Mouse (Mus musculus): ENCODE results near the gene Gm49369. TPM values are rescaled to one million over a fixed set of nuclear protein-coding genes. Genes with fewer than 3 reads are reported as not detected.

Gm49369 gene
- total RNA-seq, 1 experiment = 17.8 TPM

DNA sequence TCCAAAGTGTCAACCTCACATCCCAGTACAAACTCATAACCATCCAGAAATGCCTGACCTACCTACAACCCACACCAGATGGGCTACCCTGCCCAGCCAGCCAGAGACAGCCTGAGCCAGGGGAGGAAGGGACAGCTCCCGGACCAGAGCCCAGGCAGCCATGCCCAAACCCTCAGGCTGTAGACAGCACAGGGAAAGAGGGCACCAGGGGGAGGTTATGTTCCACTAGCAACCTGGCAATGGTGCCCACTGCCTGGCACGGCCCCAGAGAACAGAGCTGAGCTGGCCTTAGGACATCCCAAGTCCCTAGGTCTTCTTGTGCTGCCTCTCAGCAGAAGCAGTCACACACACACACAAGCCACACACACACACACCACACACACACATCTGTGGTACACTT is 13.6 kb downstream of the Gm49369 start:
- H3K27ac ChIP-seq (ENCODE audit: insufficient read depth, low read depth, low read length, poor library complexity, severe bottlenecking) = no peak overlapping the region
- no peak for TF ChIP-seq HCFC1 (IDR thresholded peaks at IDR 0.05; ENCODE audit: borderline replicate concordance, insufficient read depth, low read length)
- no peak for TF ChIP-seq ZC3H11A (IDR thresholded peaks at IDR 0.05; ENCODE audit: borderline replicate concordance, low read depth, low read length)
- no peak overlapping the region for H3K9ac ChIP-seq (ENCODE audit: insufficient read depth, low read depth, low read length, poor library complexity, severe bottlenecking)
- H3K9me3 ChIP-seq (ENCODE audit: control insufficient read depth, insufficient read depth, low read depth, low read length) = no peaks in the 10 kb centered on the region
- H3K4me1 ChIP-seq (ENCODE audit: control insufficient read depth in 2 of 2, insufficient read depth in 2 of 2, low read length in 2 of 2, poor library complexity in 1 of 2) = peaks cover 0 to 2% of the 10 kb centered on the region in 2 experiments; a peak in 2 of 4 replicates
- no peak for DNase-seq (ENCODE audit: low read depth, low spot score)
- H3K4me3 ChIP-seq (ENCODE audit: insufficient read depth in 1 of 2, low read depth in 1 of 2, low read length in 2 of 2, poor library complexity in 1 of 2, severe bottlenecking in 1 of 2) = no peak overlapping the region
- no peaks in the 10 kb centered on the region for H3K36me3 ChIP-seq (ENCODE audit: control insufficient read depth, insufficient read depth, low read length, poor library complexity, severe bottlenecking)
- in situ Hi-C loops (cut with MboI; ENCODE audit: low sequenced_read_pairs in 2 of 2, unreplicated experiment in 2 of 2) = no loop called here

DNA sequence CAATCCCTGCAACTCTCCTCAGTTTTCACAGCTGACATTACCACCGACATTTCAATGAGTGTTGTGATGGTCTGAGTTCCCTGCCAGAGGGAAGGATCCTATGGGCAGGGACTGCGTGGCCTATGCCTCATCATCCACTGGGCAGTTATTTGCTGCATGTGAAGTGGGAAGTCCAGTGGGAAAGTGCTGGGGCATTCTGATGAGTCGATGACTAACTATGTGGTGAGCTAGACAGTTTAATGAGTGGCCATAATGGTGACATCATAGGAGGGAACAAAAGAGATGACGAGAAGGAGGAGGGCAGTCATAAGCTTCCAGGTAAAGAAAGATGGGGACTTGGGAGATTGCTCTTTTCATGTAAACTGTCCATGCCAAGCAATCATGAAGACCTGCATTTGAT is 19.4 kb downstream of the Gm49369 start:
- Histone ChIP-seq H3K4me1 (ENCODE audit: control insufficient read depth in 2 of 2, insufficient read depth in 2 of 2, low read length in 2 of 2, poor library complexity in 1 of 2) (no peaks in the 10 kb centered on the region), H3K4me3 (ENCODE audit: insufficient read depth in 1 of 2, low read depth in 1 of 2, low read length in 2 of 2, poor library complexity in 1 of 2, severe bottlenecking in 1 of 2) (no peak overlapping the region), H3K36me3 (ENCODE audit: control insufficient read depth, insufficient read depth, low read length, poor library complexity, severe bottlenecking) (no peaks in the 10 kb centered on the region), H3K9ac (ENCODE audit: insufficient read depth, low read depth, low read length, poor library complexity, severe bottlenecking) (no peak overlapping the region), H3K27ac (ENCODE audit: insufficient read depth, low read depth, low read length, poor library complexity, severe bottlenecking) (no peak overlapping the region), H3K9me3 (ENCODE audit: control insufficient read depth, insufficient read depth, low read depth, low read length) (no peaks in the 10 kb centered on the region)
- TF ChIP-seq MAFK (IDR thresholded peaks at IDR 0.05; ENCODE audit: insufficient read depth, low read depth, low read length) (no peak), HCFC1 (IDR thresholded peaks at IDR 0.05; ENCODE audit: borderline replicate concordance, insufficient read depth, low read length) (no peak), ZNF384 (IDR thresholded peaks at IDR 0.05; ENCODE audit: low read depth, low read length) (no peak), ZC3H11A (IDR thresholded peaks at IDR 0.05; ENCODE audit: borderline replicate concordance, low read depth, low read length) (no peak), CHD2 (IDR thresholded peaks at IDR 0.05; ENCODE audit: low read depth, low read length) (no peak)
- in situ Hi-C loops (cut with MboI; ENCODE audit: low sequenced_read_pairs in 2 of 2, unreplicated experiment in 2 of 2) = no loop called here
- no peak for DNase-seq (ENCODE audit: low read depth, low spot score)

DNA sequence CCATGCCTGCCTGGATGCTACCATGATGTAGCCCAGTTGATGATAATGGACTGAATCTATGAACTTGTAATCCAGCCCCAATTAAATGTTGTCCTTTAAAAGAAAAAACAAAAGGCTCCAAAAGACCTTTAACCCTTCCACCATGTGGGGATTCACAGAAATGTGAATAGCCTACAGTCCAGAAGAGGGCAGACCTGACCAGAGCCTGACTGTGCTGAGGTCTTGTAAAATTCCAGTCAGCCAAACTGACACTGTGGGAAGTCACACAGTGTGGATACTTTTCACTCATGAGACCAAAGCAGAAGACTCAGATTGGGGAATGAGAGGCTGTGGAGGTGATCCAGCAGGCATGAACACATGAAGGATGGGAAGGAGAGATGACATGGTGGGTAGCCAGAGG is 21.7 kb downstream of the Gm49369 start:
- Histone ChIP-seq H3K9ac (ENCODE audit: insufficient read depth, low read depth, low read length, poor library complexity, severe bottlenecking) (no peak overlapping the region), H3K4me3 (ENCODE audit: insufficient read depth in 1 of 2, low read depth in 1 of 2, low read length in 2 of 2, poor library complexity in 1 of 2, severe bottlenecking in 1 of 2) (no peak overlapping the region), H3K27ac (ENCODE audit: insufficient read depth, low read depth, low read length, poor library complexity, severe bottlenecking) (no peak overlapping the region), H3K9me3 (ENCODE audit: control insufficient read depth, insufficient read depth, low read depth, low read length) (no peaks in the 10 kb centered on the region), H3K4me1 (ENCODE audit: control insufficient read depth in 2 of 2, insufficient read depth in 2 of 2, low read length in 2 of 2, poor library complexity in 1 of 2) (no peaks in the 10 kb centered on the region), H3K36me3 (ENCODE audit: control insufficient read depth, insufficient read depth, low read length, poor library complexity, severe bottlenecking) (no peaks in the 10 kb centered on the region)
- no peak for DNase-seq (ENCODE audit: low read depth, low spot score)
- TF ChIP-seq ZNF384 (IDR thresholded peaks at IDR 0.05; ENCODE audit: low read depth, low read length) (no peak), ZC3H11A (IDR thresholded peaks at IDR 0.05; ENCODE audit: borderline replicate concordance, low read depth, low read length) (no peak), HCFC1 (IDR thresholded peaks at IDR 0.05; ENCODE audit: borderline replicate concordance, insufficient read depth, low read length) (no peak), MAFK (IDR thresholded peaks at IDR 0.05; ENCODE audit: insufficient read depth, low read depth, low read length) (no peak), CHD2 (IDR thresholded peaks at IDR 0.05; ENCODE audit: low read depth, low read length) (no peak)
- in situ Hi-C loops (cut with MboI; ENCODE audit: low sequenced_read_pairs in 2 of 2, unreplicated experiment in 2 of 2) = no loop called here

GRCm38 (mm10) chr7:142359129-142359528 is 23.3 kb downstream of the Gm49369 start:
- H3K27ac ChIP-seq (ENCODE audit: insufficient read depth, low read depth, low read length, poor library complexity, severe bottlenecking) = no peak overlapping the region
- no peak for DNase-seq (ENCODE audit: low read depth, low spot score)
- no peaks in the 10 kb centered on the region for H3K36me3 ChIP-seq (ENCODE audit: control insufficient read depth, insufficient read depth, low read length, poor library complexity, severe bottlenecking)
- H3K9ac ChIP-seq (ENCODE audit: insufficient read depth, low read depth, low read length, poor library complexity, severe bottlenecking) = no peak overlapping the region
- H3K4me3 ChIP-seq (ENCODE audit: insufficient read depth in 1 of 2, low read depth in 1 of 2, low read length in 2 of 2, poor library complexity in 1 of 2, severe bottlenecking in 1 of 2) = no peak overlapping the region
- no peaks in the 10 kb centered on the region for H3K4me1 ChIP-seq (ENCODE audit: control insufficient read depth in 2 of 2, insufficient read depth in 2 of 2, low read length in 2 of 2, poor library complexity in 1 of 2)
- no peak for TF ChIP-seq CHD2 (IDR thresholded peaks at IDR 0.05; ENCODE audit: low read depth, low read length)
- TF ChIP-seq MAFK (IDR thresholded peaks at IDR 0.05; ENCODE audit: insufficient read depth, low read depth, low read length) = no peak
- TF ChIP-seq HCFC1 (IDR thresholded peaks at IDR 0.05; ENCODE audit: borderline replicate concordance, insufficient read depth, low read length) = no peak
- TF ChIP-seq ZNF384 (IDR thresholded peaks at IDR 0.05; ENCODE audit: low read depth, low read length) = no peak
- no peak for TF ChIP-seq ZC3H11A (IDR thresholded peaks at IDR 0.05; ENCODE audit: borderline replicate concordance, low read depth, low read length)
- in situ Hi-C loops (cut with MboI; ENCODE audit: low sequenced_read_pairs in 2 of 2, unreplicated experiment in 2 of 2) = no loop called here
- H3K9me3 ChIP-seq (ENCODE audit: control insufficient read depth, insufficient read depth, low read depth, low read length) = no peaks in the 10 kb centered on the region

- Histone ChIP-seq H3K4me1 (ENCODE audit: control insufficient read depth in 2 of 2, insufficient read depth in 2 of 2, low read length in 2 of 2, poor library complexity in 1 of 2) (no peaks in the 10 kb centered on the region), H3K9me3 (ENCODE audit: control insufficient read depth, insufficient read depth, low read depth, low read length) (no peaks in the 10 kb centered on the region), H3K36me3 (ENCODE audit: control insufficient read depth, insufficient read depth, low read length, poor library complexity, severe bottlenecking) (no peaks in the 10 kb centered on the region), H3K9ac (ENCODE audit: insufficient read depth, low read depth, low read length, poor library complexity, severe bottlenecking) (no peak overlapping the region), H3K27ac (ENCODE audit: insufficient read depth, low read depth, low read length, poor library complexity, severe bottlenecking) (no peak overlapping the region), H3K4me3 (ENCODE audit: insufficient read depth in 1 of 2, low read depth in 1 of 2, low read length in 2 of 2, poor library complexity in 1 of 2, severe bottlenecking in 1 of 2) (no peak overlapping the region)
- DNase-seq (ENCODE audit: low read depth, low spot score) = no peak
- TF ChIP-seq ZC3H11A (IDR thresholded peaks at IDR 0.05; ENCODE audit: borderline replicate concordance, low read depth, low read length) (no peak), MAFK (IDR thresholded peaks at IDR 0.05; ENCODE audit: insufficient read depth, low read depth, low read length) (no peak), CHD2 (IDR thresholded peaks at IDR 0.05; ENCODE audit: low read depth, low read length) (no peak), ZNF384 (IDR thresholded peaks at IDR 0.05; ENCODE audit: low read depth, low read length) (no peak), HCFC1 (IDR thresholded peaks at IDR 0.05; ENCODE audit: borderline replicate concordance, insufficient read depth, low read length) (no peak)
- in situ Hi-C loops (cut with MboI; ENCODE audit: low sequenced_read_pairs in 2 of 2, unreplicated experiment in 2 of 2) = no loop called here
These were observed 24.9 kb downstream of the Gm49369 start for GRCm38 (mm10) chr7:142357566-142357965.

Data from ES-E14 (cell line).